Mouse (Mus musculus): Measurements from ENCODE around the gene Pex5l.

Pex5l gene

GRCm38 (mm10) chr3:32939802-32940501, 203.1 kb downstream of the Pex5l start:
- DNase-seq (ENCODE audit: low spot score) = no peak

- no peak for DNase-seq (ENCODE audit: low spot score)
Observed at GRCm38 (mm10) chr3:32924168-32924567, 218.9 kb downstream of the Pex5l start.

GRCm38 (mm10) chr3:32910071-32910551, 232.9 kb downstream of the Pex5l start:
- DNase-seq (ENCODE audit: low spot score) = no peak

- no peak for DNase-seq (ENCODE audit: low spot score)
Observed at GRCm38 (mm10) chr3:32908400-32908799, 234.6 kb downstream of the Pex5l start.

GRCm38 (mm10) chr3:32905850-32906779, 236.9 kb downstream of the Pex5l start:
- no peak for DNase-seq (ENCODE audit: low spot score)

- no peak for DNase-seq (ENCODE audit: low spot score)
Observed at GRCm38 (mm10) chr3:32904599-32904998, 238.4 kb downstream of the Pex5l start.

- no peak for DNase-seq (ENCODE audit: low spot score)
Observed at GRCm38 (mm10) chr3:32903462-32903861, 239.6 kb downstream of the Pex5l start.

Measured in c-Kit-positive CD71-positive TER-119-positive erythroid progenitor cells, embryonic 14.5 days (primary cell).